Mouse (Mus musculus) hindbrain, embryonic 16.5 days (tissue): ENCODE results near the gene Psma2. TPM values are rescaled to one million over a fixed set of nuclear protein-coding genes. Genes with fewer than 3 reads are reported as not detected.

Experiments used
- ATAC-seq: fragments of 200-750 bp; cut with Nextera tagmentation; 2 replicates; pipeline ENCODE4 v1.8.0; 2017; ENCODE audit warnings: moderate TSS enrichment, moderate library complexity
- H3K27ac ChIP-seq: fragments of 300-500 bp; sonication (generic); 2 replicates; pipeline ENCODE4 v1.5.1; 2014; ENCODE audit warnings: low read depth, mild to moderate bottlenecking, control low read depth, low read length, moderate library complexity
- H3K27me3 ChIP-seq: fragments of 300-500 bp; sonication (generic); replicated peaks from 2 replicates; pipeline ENCODE4 v1.6.1; 2014; ENCODE audit warnings: low read length; ENCODE audit not compliant: control insufficient read depth, insufficient read depth
- H3K36me3 ChIP-seq: fragments of 300-500 bp; sonication (generic); 2 replicates; pipeline ENCODE4 v1.6.1; 2014; ENCODE audit warnings: mild to moderate bottlenecking, low read length, moderate library complexity, mixed read lengths; ENCODE audit not compliant: control insufficient read depth, insufficient read depth
- H3K4me1 ChIP-seq: fragments of 300-500 bp; sonication (generic); 2 replicates; pipeline ENCODE4 v1.6.1; 2014; ENCODE audit warnings: low read depth, low read length; ENCODE audit not compliant: control insufficient read depth, insufficient read depth
- H3K4me2 ChIP-seq: fragments of 300-500 bp; sonication (generic); 2 replicates; pipeline ENCODE4 v1.6.1; 2014; ENCODE audit warnings: mild to moderate bottlenecking, low read length, control low read depth, moderate library complexity
- H3K4me3 ChIP-seq: fragments of 300-500 bp; sonication (generic); 2 replicates; pipeline ENCODE4 v1.5.1; 2014; ENCODE audit warnings: mild to moderate bottlenecking, low read length, control low read depth, moderate library complexity
- H3K9ac ChIP-seq: fragments of 300-500 bp; sonication (generic); 2 replicates; pipeline ENCODE4 v1.6.1; 2014; ENCODE audit warnings: low read depth, mild to moderate bottlenecking, control low read depth, low read length, moderate library complexity
- H3K9me3 ChIP-seq: fragments of 300-500 bp; sonication (generic); 2 replicates; pipeline ENCODE4 v1.6.1; 2014; ENCODE audit warnings: mild to moderate bottlenecking, low read length, moderate library complexity; ENCODE audit not compliant: control insufficient read depth
- WGBS: fragments of 180-500 bp; shearing (Covaris S2); extraction: QIAGEN DNeasy Blood & Tissue Kit; methylation state at CpG from one replicate; pipeline ENCODE4 v1.1.7; 2014; 5-methylcytosine and 5-hydroxymethylcytosine counted together
- polyA plus RNA-seq: library from polyadenylated mRNA; unstranded; fragments of >200 nt; fragmentation: Nextera tagmentation; extraction: Ambion mirVana; gene quantifications from 2 replicates; pipeline ENCODE4 v1.2.1, GENCODE M21; 2015

Psma2 gene
- polyA plus RNA-seq, 1 experiment from 2014 or later = 175 TPM

DNA sequence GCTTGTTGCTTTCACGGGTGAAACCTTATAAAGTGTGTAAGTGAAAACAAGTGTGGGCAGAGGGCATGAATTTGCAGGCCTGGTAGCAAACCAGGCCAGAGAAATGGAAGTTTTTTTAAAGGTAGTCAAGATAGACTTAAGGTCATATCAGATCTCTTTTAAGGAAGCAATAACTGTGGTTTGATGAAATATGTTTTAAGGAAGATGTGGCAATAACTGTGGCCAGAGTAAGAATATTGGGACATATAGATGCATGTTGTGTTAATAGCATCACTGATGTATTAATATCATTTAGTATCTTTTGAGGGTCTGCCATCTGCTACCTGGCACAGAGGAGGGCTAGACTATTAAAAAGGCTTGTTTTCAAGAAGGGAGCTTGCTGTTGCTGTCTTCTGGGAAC, 27.0 kb downstream of the Psma2 start:
- Histone ChIP-seq H3K9ac (no peak overlapping the region), H3K4me3 (no peak overlapping the region), H3K27ac (no peak overlapping the region), H3K27me3 (no peaks in the 10 kb centered on the region), H3K9me3 (no peaks in the 10 kb centered on the region), H3K4me1 (no peaks in the 10 kb centered on the region), H3K4me2 (no peak overlapping the region), H3K36me3 (peaks cover 22% of the 10 kb centered on the region)
- no peak for ATAC-seq
- WGBS = 75% methylated on average over 1 of the region's 1 CpGs

DNA sequence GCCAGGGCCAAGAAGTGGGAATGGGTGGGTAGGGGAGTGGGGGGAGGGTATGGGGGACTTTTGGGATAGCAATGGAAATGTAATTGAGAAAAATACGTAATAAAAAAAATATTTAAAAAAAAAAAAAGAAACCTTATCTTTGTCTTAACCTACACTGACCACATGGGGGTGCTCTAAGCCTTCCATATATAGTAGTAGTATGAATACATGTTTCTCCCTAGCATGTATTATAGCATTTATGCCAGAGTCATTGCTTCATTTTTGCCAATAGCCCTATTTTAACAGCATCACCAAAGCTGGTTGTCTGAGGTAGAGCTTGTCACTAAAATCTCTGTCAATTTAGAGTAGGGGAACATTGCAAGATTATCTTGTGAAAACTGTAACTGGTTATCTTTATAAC, 36.3 kb downstream of the Psma2 start:
- no peak overlapping the region for H3K9ac ChIP-seq
- H3K4me3 ChIP-seq = no peak overlapping the region
- no peak overlapping the region for H3K27ac ChIP-seq
- H3K36me3 ChIP-seq = no peaks in the 10 kb centered on the region
- no peaks in the 10 kb centered on the region for H3K4me1 ChIP-seq
- peak; percentile 77; the same call in 1 of the 2 replicates for ATAC-seq
- H3K9me3 ChIP-seq = no peaks in the 10 kb centered on the region
- 17% methylated on average over 1 of the region's 1 CpGs for whole genome bisulfite sequencing
- H3K27me3 ChIP-seq = no peaks in the 10 kb centered on the region
- no peak overlapping the region for H3K4me2 ChIP-seq

GRCm38 (mm10) chr13:14667107-14667506, 54.1 kb downstream of the Psma2 start:
- Histone ChIP-seq H3K4me2 (no peak overlapping the region), H3K4me1 (no peaks in the 10 kb centered on the region), H3K4me3 (no peak overlapping the region), H3K27me3 (no peaks in the 10 kb centered on the region), H3K36me3 (no peaks in the 10 kb centered on the region), H3K9me3 (no peaks in the 10 kb centered on the region), H3K27ac (no peak overlapping the region), H3K9ac (no peak overlapping the region)
- 91% methylated on average over 4 of the region's 4 CpGs for WGBS
- no peak for ATAC-seq

- Histone ChIP-seq H3K4me1 (no peaks in the 10 kb centered on the region), H3K36me3 (no peaks in the 10 kb centered on the region), H3K27me3 (no peaks in the 10 kb centered on the region), H3K9me3 (no peaks in the 10 kb centered on the region), H3K4me2 (no peak overlapping the region), H3K9ac (no peak overlapping the region), H3K4me3 (no peak overlapping the region), H3K27ac (no peak overlapping the region)
- WGBS = 15% methylated on average over 2 of the region's 2 CpGs
- peak; percentile 78 for ATAC-seq
Measured at GRCm38 (mm10) chr13:14670342-14670741, 57.3 kb downstream of the Psma2 start.

DNA sequence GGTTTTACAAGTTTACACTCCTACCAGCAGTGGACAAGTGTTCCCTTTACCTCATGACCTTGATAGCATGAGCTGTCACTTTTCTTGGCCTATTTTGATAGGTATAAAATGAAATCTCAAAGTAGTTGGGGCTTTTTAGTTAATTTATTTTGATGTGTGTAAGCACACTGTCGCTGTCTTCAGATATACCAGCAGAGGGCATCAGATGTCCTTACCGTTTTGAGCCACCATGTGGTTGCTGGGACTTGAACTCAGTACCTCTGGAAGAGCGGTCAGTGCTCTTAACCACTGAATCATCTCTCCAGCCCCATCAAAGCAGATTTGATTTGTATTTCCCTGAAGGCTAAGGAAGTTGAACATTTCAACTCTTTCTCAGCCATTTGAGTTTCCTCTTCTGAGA, 75.9 kb downstream of the Psma2 start:
- no peaks in the 10 kb centered on the region for H3K27me3 ChIP-seq
- ATAC-seq = no peak
- 75% methylated on average over 3 of the region's 3 CpGs for WGBS
- H3K4me2 ChIP-seq = no peak overlapping the region
- no peaks in the 10 kb centered on the region for H3K4me1 ChIP-seq
- H3K27ac ChIP-seq = no peak overlapping the region
- no peaks in the 10 kb centered on the region for H3K9me3 ChIP-seq
- H3K36me3 ChIP-seq = no peaks in the 10 kb centered on the region
- no peak overlapping the region for H3K9ac ChIP-seq
- H3K4me3 ChIP-seq = no peak overlapping the region

DNA sequence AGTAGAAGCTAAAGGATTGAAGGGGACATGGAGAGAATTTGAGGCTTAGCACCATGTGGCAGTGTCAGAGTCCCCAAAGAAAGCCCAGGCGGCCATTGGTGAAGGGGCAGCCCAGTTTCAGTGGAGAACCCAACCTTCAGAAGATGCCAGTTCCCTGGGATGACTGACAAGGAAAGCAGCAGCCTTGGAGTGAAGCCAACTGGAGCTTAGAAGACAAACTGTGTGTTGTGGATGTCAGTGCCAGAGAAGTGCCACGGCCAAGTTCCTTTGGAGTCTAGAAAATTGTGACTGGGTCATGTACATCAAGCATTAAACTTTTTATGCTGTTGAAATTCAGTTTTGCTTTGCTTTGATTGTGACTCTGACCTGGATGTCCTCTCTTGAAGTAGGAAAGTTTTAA, 103.8 kb downstream of the Psma2 start:
- ATAC-seq = no peak
- 66% methylated on average over 2 of the region's 2 CpGs for WGBS
- no peaks in the 10 kb centered on the region for H3K36me3 ChIP-seq

DNA sequence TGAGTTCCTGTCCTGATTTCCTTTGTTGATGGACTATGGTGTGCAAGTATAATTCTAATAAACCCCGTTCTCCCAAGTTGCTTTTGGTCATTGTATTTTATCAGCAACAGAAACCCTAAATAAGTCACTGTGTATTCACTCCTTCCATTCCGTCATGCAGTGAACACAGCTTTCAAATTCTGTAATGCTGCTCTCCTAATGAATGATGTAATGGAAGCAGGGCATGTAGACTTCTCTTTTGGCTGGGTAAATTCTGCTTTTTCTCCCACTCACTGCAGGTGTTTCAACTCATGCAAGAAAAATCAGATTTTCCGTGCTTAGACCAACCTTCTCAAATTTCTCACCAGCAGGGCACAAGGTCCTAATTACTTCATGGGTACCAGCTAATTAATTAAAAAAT, 104.7 kb downstream of the Psma2 start:
- Histone ChIP-seq H3K27me3 (no peaks in the 10 kb centered on the region), H3K36me3 (no peaks in the 10 kb centered on the region), H3K4me1 (no peaks in the 10 kb centered on the region), H3K4me2 (no peak overlapping the region), H3K9me3 (no peaks in the 10 kb centered on the region), H3K9ac (no peak overlapping the region), H3K27ac (no peak overlapping the region), H3K4me3 (no peak overlapping the region)
- WGBS = 67% methylated on average over 3 of the region's 3 CpGs
- no peak for ATAC-seq

More for the DNA sequence above, 103.8 kb downstream of the Psma2 start:
- no peak overlapping the region for H3K9ac ChIP-seq
- no peak overlapping the region for H3K27ac ChIP-seq
- no peak overlapping the region for H3K4me3 ChIP-seq
- no peaks in the 10 kb centered on the region for H3K27me3 ChIP-seq
- no peaks in the 10 kb centered on the region for H3K4me1 ChIP-seq
- H3K4me2 ChIP-seq = no peak overlapping the region
- no peaks in the 10 kb centered on the region for H3K9me3 ChIP-seq

Other genes with a start within 250 kb of the Psma2 start
- 37.9 and 38.9 TPM in 2 replicates for gene Hecw1, start 90.0 kb upstream of the Psma2 start, polyA plus RNA-seq
- gene Mrpl32, start 75 bp upstream of the Psma2 start, polyA plus RNA-seq = 93.0 and 100 TPM in 2 replicates
- gene AW209491, start 16.9 kb downstream of the Psma2 start, polyA plus RNA-seq = 45.2 and 47.6 TPM in 2 replicates